22 mouse cellular contexts compared by ENCODE assay signal in the genomic region with DNA sequence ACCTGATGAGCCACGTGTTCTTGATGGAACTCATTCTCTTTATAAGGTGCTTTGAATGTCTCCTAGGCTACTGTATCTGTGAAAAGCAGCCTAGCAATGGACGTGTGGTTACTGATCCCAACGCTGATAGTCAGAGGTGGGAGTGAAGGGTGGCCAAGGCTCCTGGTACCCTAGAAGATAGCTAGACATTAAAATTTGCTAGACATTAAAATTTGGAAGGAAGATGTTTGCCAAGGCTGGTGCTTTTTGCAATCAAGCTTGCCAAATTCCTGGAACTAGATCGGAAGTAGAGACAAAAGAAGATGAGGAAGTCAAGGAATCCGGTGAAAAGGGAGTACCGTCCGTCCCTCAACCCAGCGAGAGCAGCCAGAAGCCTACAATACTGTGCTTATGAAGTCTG.
"Had no signal": no experiment of that assay in that cellular context is flagged by ENCODE, and none has a peak within 500 bp of the region (broad histone marks: within the 10 kb centered on the region; RNA-seq: fewer than 3 reads in every experiment).

No protein-coding gene starts in this region.

- ATAC-seq: hindbrain, postnatal 0 days; intestine, embryonic 16.5 days; liver, embryonic 12.5 days had no signal

- H3K9ac ChIP-seq: heart, embryonic 12.5 days; hindbrain, embryonic 13.5 days; hindbrain, embryonic 15.5 days; limb, embryonic 13.5 days; limb, embryonic 15.5 days; liver, embryonic 12.5 days; liver, embryonic 14.5 days had no signal

- H3K36me3 ChIP-seq: hindbrain, embryonic 15.5 days; limb, embryonic 15.5 days; liver, embryonic 12.5 days had no signal

- DNase-seq: gastrocnemius, postnatal 25 days; heart, postnatal 10 days; heart, postnatal 36 days; kidney, adult 11 months; kidney, adult 9 months; kidney, postnatal 14 days; kidney, postnatal 36 days; layer of hippocampus, adult 9-11 months; layer of hippocampus, postnatal 36 days; left cerebral cortex, postnatal 4 days; lung, adult 18-20 months had no signal

- H3K27me3 ChIP-seq: heart, embryonic 12.5 days; hindbrain, embryonic 13.5 days; hindbrain, embryonic 15.5 days; limb, embryonic 13.5 days; limb, embryonic 15.5 days; liver, embryonic 12.5 days had no signal

- H3K4me2 ChIP-seq: heart, embryonic 12.5 days; hindbrain, embryonic 13.5 days; hindbrain, embryonic 15.5 days; limb, embryonic 13.5 days; limb, embryonic 15.5 days; liver, embryonic 12.5 days had no signal

- H3K27ac ChIP-seq: heart, embryonic 10.5 days; hindbrain, embryonic 10.5 days; hindbrain, embryonic 13.5 days; hindbrain, embryonic 15.5 days; hindbrain, postnatal 0 days; limb, embryonic 13.5 days; limb, embryonic 15.5 days; liver, embryonic 12.5 days; liver, embryonic 14.5 days had no signal

- H3K9me3 ChIP-seq: heart, embryonic 10.5 days; heart, embryonic 12.5 days; hindbrain, embryonic 10.5 days; hindbrain, embryonic 13.5 days; hindbrain, embryonic 15.5 days; limb, embryonic 13.5 days; limb, embryonic 15.5 days; liver, embryonic 12.5 days had no signal

- H3K4me3 ChIP-seq: heart, embryonic 10.5 days; heart, embryonic 12.5 days; hindbrain, embryonic 10.5 days; hindbrain, embryonic 13.5 days; hindbrain, embryonic 15.5 days; limb, embryonic 13.5 days; limb, embryonic 15.5 days; liver, embryonic 12.5 days had no signal
